Mouse (Mus musculus): ENCODE measurements at regions not wholly inside any gene's neighbourhood (a gene's known extent, or its start where the extent isn't known, plus 50 kb on each side); places are given as distances from the start of the nearest gene placed in this dataset.
"Not testable (repeated sequence)": the region's sequence is repeated elsewhere in the genome, so short reads cannot be mapped to it uniquely, and the experiment has no call there.

DNA sequence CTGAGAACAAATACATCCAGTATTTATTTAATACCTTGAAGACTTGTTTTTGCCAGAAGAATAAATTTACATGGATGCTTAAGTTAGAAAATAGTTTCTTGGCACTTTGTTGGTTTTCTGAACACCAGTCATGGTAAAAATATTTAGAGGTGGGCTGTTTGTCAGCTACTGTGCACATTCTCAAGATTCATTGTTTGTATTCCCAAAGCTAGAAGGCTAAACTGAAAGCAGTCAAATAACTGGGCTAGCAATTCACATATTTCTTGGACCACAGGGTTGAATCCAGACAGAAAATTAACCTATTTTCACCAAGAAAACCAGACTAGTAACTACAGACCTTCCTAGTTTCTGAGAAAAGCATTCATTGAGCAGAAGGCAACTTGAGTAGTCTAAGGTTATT is 488.1 kb upstream of the Klf6 start:
- no peak for DNase-seq

DNA sequence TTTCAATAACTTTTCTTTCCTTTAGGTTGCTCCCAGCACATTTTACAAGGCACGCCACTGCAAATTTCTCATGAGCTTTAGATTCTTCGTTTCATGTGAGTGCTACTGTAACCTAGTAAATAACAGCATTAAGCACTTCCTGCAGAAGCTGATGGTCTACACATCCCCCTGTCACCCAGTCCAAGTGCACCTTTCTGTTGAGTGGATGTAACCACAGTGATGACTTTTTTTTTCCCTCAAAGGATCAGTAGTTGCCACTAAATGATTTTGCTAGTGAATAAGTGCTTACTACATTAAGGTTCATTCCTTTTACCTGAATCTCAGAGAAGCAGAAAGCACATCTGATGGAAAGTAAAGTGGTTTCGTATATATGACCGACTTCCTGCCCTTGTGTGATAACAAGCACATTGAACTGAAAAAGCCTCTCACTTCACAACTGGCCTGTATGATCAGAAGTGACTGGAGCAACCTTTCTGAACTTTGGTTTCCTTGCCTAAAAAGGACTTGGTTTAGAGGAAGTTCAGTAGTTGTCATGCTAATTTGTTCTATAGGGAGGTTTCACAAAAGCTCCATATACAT is 453.0 kb upstream of the Klf6 start:
- DNase-seq: no peak

DNA sequence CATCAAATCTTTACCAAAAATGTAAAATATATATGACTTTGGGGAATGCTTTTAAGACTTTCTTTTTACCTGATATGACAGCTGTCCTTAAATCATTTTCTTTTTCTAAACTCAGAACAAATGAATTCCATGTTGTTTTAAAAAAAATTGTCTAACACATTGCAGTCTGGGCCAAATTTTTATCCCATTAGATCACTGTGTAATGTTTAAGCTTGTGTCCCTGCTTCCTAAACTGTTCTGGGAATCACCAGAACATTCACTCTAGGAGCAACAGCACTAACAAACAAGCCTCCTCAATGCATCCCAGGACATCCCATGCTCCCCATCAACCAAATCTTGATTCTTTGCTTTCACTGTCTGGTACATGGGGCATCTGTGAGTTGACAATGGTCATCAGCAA is 449.2 kb upstream of the Klf6 start:
- no peak for DNase-seq

DNA sequence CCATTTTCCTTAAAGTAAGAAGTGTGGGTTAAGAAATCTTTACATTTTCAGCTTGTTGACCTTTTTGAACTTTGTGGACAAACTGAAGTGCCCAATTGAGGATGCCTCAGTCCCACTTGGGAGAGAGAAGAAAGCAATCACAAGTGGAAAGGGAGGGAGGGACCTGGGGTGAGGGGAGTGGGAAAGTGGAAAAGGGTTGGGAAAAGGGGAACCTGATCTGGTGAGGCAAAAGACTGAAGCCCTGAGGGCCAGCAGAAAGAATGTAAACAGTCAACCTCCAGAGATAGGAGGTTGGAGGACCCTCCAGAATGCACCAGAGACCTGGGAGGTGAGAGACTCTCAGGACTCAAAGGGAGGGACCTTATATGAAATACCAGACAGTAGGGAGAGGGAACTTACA is 448.3 kb upstream of the Klf6 start:
- DNase-seq: not testable (repeated sequence)

DNA sequence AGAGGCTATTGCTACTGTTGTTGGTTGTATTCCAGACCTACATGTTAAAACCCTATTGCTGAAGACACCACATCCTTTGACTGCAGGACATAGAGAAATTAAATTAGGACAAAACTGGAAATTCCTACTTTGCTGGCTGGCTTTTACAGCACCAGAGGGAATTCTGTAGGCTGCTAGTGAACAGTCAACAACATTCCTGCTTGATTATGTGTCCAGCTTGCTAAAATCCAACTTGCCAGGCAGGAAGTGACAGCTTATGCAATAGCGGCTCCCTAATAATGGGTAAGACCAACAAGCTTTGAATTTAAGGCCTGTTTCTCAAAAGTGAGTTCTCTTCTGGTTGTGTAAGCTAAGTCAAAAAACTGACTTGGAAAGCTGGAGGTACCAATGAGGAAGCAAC is 437.2 kb upstream of the Klf6 start:
- no peak for DNase-seq

DNA sequence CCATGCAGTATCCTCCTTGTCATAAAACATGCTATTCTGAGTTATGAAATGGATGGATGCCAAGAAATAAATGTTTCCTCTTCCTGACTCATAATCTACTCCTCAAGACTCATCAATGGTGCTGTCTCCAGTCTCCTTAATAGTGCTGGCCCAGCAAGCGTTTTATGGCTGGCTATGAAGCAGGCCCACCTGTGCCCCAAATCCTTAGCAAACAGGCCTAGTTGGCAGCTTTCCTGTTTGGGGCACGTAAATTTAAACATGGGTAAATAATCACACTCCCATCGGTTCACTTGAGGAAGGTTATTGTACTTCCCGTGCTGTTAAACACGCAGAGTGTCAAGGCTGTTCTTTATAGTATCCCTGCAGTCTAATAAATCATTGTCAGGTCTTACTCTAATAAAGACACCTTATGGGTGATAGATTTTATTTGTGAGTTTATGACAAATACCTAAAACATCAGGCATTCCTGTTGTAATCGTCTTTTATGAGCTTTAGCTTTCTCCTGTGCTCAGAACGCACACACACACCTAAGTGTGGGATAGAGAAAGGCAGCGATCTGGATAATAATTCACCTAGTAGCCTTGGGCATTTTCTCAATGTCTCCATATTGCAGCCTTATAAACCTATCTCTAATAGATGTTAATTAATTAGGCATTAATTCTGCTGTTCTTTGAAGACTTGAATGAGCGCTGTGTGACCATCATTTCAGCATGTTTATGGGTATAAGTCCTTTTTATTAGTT is 435.6 kb upstream of the Klf6 start:
- no peak for DNase-seq

DNA sequence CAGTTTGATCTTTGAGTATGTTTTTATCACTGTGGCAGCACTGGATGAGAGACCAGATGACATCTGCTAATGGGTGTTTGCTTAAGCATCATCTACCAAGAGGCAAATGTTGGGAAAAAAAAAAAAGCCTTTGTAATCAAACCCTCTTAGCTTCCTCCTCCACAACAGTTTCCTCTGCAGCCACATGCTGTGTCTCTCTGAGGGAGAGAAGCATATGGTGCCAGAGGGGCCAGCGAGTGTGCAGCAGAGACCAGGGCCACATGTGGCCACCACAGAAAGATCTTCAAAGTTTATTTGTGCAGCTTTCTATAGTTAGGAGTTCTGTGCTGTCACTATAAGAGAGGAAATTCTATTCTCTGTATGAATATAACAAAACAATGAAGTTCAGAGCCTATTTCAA is 427.6 kb upstream of the Klf6 start:
- no peak for DNase-seq

DNA sequence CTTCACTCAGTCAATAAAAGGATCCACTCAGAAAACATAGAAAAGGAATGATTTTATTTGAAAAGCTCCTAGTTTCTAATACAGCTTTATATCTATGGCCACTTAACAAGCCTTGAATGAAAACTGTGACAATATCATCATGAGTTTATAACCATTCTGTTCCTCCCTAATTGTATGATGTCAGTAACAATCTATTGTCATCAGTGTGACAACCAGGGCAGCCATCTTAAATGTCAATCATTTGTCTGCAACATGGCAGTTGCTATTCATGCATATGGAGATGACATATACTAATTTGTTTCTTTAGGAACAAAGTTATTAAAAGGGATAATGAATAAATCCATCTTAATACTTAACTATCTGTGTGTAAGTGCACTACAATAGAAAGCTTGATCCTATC is 426.2 kb upstream of the Klf6 start:
- no peak for DNase-seq

DNA sequence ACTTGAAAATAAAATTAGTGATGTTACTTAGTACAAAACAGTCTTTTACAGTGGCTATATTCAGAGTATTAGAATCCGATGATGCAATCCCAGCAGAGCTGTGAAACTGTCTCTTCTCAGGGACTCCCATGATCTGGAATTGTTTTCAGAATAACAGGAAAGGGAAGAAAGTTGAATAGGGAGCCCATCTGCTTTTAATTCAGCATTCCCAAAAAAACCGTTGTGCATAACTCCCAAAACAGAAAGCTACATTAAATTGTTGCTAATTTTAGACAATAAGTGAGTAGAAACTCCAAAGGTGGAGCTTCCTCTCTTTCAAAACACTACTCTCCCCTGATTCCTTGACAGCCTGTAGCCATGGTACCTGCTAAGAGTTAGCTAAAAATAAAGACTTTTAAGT is 425.1 kb upstream of the Klf6 start:
- no peak for DNase-seq

DNA sequence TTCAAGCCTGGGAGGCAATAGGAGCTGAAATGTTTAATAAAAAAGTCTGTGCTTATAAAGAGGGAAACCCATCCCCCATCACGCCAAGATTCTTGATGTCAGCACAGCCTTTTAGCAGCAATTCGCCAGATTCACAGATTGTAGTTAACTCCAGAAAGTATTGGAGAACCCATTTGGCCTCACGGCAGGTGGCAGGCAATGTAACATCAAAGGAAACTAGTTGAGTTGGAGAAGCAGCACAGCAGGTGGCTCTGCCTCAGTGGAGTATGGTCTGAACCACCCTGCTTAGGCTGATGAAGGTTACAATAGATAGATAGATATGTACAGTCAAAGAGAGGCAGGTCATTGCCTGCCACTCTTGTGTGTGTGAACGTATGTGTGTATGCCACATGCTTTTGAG is 420.8 kb upstream of the Klf6 start:
- DNase-seq: no peak

DNA sequence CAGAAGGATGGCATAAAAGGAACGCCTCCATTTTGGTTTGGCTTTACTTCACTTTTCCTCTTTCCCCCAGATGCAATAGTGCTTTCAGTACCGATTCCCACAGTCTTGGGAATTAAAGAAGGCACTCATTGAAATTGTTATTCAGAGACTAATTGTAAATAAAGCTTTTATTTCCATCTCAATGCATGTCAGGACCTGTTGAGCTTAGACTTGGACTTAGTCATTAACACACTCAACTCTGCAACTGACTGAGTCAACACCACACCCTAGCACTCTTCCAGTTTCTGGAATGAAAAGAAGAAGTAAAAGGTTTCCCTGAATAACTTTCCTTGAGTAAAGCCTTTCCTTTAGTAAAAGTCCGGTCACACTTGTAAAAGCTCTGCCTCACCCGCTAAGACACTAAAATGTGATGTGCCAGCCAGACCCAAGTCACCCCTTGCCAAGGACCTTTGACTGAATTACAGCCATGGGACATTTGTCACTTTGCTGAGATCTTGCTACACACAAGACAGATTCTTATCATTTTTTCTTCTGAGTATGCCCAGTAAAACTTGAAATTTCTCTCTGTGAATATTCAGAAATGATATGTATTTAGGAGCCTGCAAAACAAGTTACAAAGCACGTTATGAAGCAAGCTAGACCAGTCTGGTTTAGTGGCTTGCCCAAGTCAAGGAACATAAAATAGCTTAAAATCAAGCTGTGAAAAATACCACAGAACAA is 416.4 kb upstream of the Klf6 start:
- DNase-seq: no peak

DNA sequence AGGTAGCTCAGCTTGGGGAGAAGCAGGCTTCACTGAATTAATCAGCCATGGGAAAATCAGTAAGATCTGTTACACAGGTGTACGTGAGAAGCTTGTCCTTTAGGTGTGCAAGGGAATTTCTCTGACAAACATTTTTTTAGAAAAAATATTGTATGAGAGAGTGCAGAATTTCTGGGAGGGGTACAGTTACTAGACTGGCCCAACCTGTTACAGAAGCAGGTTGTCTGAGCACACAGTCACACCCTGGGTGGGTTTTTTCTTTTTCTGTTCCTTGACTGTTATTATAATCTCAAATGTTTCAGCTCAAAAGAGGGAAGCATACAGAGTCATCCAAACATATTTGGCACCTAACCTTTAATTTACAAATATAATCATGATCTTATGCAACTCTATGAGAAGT is 412.7 kb upstream of the Klf6 start:
- no peak for DNase-seq

DNA sequence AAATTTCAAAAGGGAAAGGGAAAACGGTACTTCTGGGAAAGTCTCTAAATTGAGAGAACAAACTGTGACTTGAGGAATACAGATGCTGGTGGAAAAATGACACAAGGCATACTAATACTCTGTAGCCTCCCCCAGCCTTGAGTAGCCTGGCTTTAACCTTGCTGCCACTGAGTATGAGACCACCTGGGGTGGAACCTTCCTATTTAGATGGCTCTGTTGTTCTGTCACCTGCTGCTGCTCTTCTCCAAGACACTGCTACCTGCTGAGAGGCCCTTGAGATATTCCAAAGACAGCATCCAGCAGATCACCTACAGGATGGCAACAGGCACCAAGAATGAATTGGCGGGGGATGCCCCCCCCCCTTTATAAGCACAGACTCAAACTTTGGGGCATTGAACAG is 380.5 kb upstream of the Klf6 start:
- no peak for DNase-seq

DNA sequence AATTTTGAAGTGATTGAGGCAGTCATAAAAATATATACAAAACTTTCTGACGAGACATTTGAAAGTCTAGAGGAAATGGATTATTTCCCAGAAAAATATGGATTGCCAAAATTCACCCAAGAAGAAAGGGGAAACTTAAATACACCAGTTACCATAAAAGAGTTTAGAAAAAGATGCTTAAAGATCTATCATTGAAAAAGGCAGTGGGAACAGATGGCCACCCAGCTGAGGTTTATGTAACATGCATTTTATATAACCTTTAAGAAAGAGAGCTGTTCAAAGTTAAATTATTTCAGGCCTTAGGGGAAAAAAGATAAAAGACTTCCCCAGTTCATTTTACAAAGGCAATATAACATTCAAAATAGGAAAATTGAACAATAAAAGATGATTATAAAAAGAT is 369.0 kb upstream of the Klf6 start:
- no peak for DNase-seq

DNA sequence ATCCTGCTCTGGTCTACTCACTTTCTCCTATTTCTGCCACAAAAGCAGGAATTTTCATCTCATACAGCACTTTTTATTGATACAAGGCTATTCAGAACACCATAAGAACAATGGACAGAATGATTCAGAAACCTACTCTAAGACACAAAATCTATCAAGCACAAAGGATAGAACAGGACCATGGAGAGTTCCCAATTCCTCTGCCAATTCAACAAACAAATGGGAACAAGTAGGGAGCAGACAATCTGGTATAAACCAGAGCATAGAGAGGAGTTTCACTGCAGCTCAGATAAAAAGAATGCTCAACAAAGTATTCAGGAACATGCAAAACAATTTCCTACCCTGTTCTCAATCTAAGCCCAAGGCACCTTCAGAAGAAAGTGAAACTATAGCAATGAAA is 363.7 kb upstream of the Klf6 start:
- DNase-seq: peak; percentile 16

DNA sequence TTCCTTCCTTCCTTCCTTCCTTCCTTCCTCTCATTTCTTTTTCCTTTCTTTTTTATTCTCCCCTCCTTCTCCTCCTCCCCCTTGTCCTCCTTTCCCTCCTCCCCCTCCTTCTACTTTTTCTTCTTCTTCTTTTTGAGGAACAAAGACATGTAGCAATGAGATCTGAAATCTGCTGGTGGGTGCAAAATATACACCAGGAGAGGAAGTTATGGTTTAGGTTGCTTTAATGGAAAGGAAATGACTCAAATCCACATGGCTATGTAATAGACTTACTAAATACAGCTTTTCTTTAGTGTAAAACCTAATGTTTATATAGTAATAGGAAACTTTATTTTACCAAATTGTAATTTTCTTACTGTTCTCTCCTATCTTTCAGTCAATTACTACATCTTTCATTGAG is 349.5 kb upstream of the Klf6 start:
- DNase-seq: no peak

DNA sequence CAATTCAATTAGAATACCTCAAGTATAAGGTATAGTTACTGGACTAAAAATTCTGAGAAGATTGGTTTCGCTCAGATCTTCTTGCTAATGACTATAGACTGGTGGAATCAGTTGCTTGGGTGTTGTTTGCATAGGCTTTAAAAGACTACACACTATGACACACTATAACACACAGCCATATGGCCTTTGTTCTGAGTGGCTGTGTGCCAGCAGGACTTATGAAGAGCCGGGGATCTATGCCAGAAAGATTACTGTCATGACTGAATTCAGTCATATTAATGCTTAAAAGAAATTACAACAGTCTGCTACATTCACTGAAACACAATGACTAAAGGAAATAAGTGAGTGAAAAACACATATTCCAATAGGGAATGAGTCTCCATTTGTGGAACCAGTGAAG is 345.7 kb upstream of the Klf6 start:
- peak; percentile 14 for DNase-seq

DNA sequence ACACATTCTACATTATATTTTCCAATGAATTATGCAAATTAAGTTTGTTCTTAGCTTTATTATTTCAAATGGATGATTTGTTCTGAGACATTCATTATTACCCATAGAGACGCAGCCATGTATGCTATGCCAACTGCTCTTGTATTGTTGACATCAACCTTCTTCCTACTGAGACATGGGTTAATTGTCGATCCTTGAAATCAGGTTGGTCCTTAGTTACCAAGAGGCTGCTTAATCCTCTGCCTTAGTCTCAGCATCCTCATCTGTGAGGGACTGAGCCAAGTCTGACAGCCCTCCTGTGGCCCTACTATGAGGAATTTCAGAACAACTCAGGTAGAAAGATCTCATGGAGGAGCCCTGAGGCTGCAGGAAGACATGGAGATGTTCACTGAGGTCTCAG is 345.2 kb upstream of the Klf6 start:
- DNase-seq: no peak

DNA sequence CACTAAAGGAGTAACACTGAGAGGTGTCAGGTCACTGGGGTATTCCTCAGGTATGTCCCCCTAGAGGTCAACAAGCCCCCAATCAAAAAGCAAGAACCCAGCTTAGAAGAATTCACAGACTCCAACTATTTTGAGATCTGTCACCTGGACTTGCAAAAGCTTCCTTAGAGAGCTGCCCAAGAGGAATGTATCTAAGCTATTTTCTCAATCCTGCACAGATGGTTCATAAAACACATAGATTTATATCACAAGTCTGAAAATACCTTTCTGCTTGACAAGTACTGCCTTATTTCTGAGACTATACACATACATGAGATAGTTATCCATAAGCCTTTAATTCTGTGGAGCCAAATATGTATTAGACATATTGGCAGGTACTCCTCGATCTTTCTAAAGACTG is 342.1 kb upstream of the Klf6 start:
- no peak for DNase-seq

DNA sequence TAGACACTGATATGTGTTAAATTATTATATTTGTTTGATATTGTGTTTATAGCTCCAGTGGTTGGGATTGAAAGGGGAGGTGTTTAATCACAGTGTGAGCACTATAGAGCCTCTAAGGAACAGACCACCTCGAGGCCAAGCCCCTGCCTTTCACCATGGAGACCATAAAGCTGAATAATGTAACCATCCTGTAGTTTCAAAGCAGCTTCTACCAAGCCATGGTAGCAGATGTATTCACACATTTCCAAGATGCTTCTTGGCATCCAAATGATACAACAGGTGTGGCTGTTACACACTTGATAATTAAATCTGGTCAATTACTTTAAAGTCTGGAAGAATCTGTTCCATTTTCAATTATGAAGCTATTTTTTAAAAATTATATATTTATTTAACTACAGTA is 341.7 kb upstream of the Klf6 start:
- no peak for DNase-seq

DNA sequence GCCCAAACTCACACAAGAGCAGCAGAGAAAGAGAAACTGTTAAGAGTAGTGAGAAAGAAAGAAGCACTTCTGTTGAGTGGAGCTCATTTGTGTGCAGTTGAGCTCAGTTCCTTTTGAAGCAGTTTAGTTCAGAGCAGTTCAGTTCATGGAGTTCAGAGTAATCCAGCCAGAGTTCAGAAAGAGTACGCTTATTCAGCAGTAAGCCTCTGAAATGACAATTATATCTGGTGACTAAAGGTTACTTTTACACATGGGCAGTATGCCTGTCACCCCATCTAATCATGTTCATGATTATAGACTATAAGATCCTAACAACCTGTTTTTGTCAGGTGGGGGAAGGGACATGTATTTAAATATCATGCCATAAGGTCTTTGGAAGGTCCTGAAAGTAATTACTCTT is 333.9 kb upstream of the Klf6 start:
- no peak for DNase-seq

DNA sequence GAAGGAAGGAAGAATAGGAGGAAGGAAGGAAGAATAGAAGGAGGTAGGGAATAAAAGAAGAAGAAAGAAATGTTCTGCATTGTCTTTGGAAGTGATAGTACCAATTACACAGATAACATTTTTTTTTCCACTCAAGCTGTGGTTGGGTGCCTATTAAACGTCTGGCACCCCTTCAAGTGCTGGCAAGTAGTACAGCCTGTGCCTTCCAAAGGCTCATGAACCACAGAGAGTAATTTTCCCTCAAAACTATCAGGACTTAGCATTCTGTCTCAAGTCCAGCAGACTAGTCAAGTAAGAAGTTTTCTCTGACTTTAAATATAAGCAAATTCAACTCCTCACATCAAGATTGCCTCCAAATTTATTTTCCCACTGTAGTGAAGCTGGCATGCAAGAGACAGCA is 321.0 kb upstream of the Klf6 start:
- no peak for DNase-seq

DNA sequence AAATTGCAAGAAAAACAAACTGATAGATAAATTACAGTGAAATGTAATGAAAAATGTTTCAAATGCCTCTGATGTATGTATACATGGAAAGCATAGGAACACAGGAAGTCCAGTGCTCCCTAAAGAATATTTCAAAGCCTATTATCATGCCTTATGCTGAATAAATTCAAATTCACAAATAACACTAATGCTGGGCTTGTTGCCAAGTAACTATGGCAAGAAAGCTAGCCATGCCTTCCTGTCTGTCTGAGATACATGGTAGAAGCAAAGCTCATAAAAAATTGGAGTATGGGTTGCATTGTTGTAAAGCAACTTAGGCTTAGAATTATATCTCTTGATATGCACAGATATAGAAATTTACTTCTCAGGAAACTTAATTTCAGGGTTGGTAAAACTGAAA is 315.8 kb upstream of the Klf6 start:
- no peak for DNase-seq

DNA sequence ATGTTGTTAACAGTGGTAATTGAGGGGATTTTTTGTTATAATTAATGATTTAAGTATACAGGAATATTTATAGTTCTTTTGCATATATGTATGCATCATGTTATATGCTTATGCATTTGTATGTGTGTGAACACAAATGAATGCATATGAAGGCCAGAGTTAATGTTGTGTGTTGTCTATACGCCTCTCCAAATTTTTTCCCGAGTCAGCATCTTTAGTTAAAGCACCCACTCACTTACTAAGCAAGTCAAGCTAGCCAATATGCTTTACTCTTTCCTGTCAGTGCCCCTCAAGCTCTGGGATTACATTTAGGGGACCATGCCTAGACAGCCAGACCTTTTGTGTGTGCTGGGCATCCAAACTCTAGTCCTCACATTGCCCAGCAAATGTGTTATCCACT is 315.3 kb upstream of the Klf6 start:
- DNase-seq: no peak

DNA sequence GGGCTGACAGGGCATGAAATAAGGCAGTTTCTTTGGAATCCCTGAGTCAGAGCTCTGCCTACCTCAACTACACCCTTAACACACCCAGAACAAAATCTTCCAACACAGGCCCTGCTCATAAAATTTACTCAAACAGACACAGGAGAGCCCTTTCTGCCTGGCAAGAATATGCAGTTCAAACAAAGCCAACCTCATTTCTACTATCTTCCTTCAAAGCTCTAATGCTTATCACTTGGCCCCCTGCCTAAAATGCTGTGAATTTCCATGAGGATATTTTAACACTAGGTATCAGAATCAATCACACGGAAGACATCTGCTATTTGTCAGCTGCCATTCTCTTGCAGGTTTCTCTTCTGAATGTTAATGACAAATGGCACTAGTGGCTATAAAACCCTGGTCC is 314.3 kb upstream of the Klf6 start:
- no peak for DNase-seq

All from retina, postnatal 1 day (tissue).